28 mouse cellular contexts compared by ENCODE assay signal in the genomic region with DNA sequence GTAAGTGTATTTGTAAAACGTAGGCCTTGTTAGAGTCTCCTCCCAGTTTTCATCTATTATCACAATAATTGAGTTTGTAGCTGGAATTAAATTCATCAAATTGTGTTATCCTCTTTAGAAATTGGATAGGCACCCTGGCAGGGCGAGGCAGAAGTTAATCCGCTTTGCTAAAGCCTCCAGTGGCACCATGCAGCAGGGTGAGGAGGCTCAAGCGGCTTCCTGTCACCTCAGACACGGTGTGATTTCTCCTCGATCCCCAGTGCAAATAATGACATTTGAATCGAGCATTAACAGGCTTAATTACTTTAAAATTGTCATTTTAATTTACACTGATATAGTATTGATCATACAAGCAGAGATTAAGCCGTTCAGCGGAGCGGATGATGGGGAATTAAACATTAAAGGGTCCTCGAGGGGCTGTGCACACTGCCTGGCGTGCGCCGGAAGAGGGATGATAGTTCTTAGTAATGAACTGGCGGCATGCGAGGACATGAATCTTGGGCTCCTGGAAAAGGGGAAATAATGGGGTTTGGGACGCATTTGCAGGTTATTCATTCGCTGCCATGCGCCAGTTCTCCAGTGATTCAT.
A peak's percentile ranks its signal among the peaks of the same experiment; 100 is the strongest.
DNase-seq lines count a peak whose midpoint lies in the region; ATAC-seq and TF ChIP-seq lines count a peak whose summit lies in the region.
"Had no signal": no experiment of that assay in that cellular context is flagged by ENCODE, and none has a peak within 500 bp of the region (broad histone marks: within the 10 kb centered on the region; RNA-seq: fewer than 3 reads in every experiment).

No protein-coding gene starts in this region.

- ATAC-seq in forebrain, embryonic 11.5 days (replicated peaks; ENCODE audit: low FRiP score): 0 out of 2 replicates have a peak, but pooled peaks have one; percentile 46
- ATAC-seq in forebrain, embryonic 13.5 days: no peak
- no peak; the same call in 1 of the 2 replicates for ATAC-seq in midbrain, postnatal 0 days (ENCODE audit: low FRiP score)
- ATAC-seq in midbrain, embryonic 12.5 days (ENCODE audit: low FRiP score, low read depth): peak; percentile 73
- no peak for ATAC-seq in liver, postnatal 0 days
- ATAC-seq: intestine, embryonic 15.5 days; Patski had no signal

- peaks cover 39% of the 10 kb centered on the region for H3K27me3 ChIP-seq in forebrain, embryonic 11.5 days (ENCODE audit: control insufficient read depth, insufficient read depth, low read length)
- peaks cover 58% of the 10 kb centered on the region for H3K27me3 ChIP-seq in forebrain, embryonic 13.5 days
- peaks cover 99% of the 10 kb centered on the region for H3K27me3 ChIP-seq in midbrain, embryonic 10.5 days (ENCODE audit: low read depth, poor library complexity, severe bottlenecking)
- peaks cover 12% of the 10 kb centered on the region; the same call in 1 of the 2 replicates for H3K27me3 ChIP-seq in midbrain, postnatal 0 days (ENCODE audit: insufficient read depth, low read length)
- H3K27me3 ChIP-seq in midbrain, embryonic 12.5 days: peaks cover 96% of the 10 kb centered on the region
- no peaks in the 10 kb centered on the region for H3K27me3 ChIP-seq in liver, postnatal 0 days (ENCODE audit: insufficient read depth, low read length)
- H3K27me3 ChIP-seq: embryonic facial prominence, embryonic 13.5 days; heart, embryonic 13.5 days; intestine, embryonic 15.5 days; limb, embryonic 15.5 days; Patski; stomach, embryonic 15.5 days had no signal

- TF ChIP-seq CTCF in midbrain, postnatal 0 days (IDR thresholded peaks at IDR 0.05): no peak
- TF ChIP-seq CTCF in liver, postnatal 0 days (IDR thresholded peaks at IDR 0.05; ENCODE audit: low read depth): no peak

- WGBS in forebrain, embryonic 11.5 days: 40% methylated on average over 19 of the region's 19 CpGs
- 26% methylated on average over 19 of the region's 19 CpGs for WGBS in forebrain, embryonic 13.5 days
- WGBS in midbrain, embryonic 10.5 days: 37% methylated on average over 19 of the region's 19 CpGs
- WGBS in midbrain, postnatal 0 days: 24% methylated on average over 19 of the region's 19 CpGs
- 22% methylated on average over 19 of the region's 19 CpGs for WGBS in midbrain, embryonic 12.5 days
- WGBS in liver, postnatal 0 days (ENCODE audit: insufficient replicate concordance): 83% methylated on average over 19 of the region's 19 CpGs

- H3K4me3 ChIP-seq in forebrain, embryonic 11.5 days (ENCODE audit: low read depth, low read length): no peak overlapping the region
- H3K4me3 ChIP-seq in forebrain, embryonic 13.5 days: no peak overlapping the region
- no peak overlapping the region for H3K4me3 ChIP-seq in midbrain, embryonic 10.5 days
- no peak overlapping the region for H3K4me3 ChIP-seq in midbrain, postnatal 0 days (ENCODE audit: low read depth, low read length)
- no peak overlapping the region for H3K4me3 ChIP-seq in midbrain, embryonic 12.5 days
- H3K4me3 ChIP-seq in liver, postnatal 0 days (ENCODE audit: low read depth, low read length): no peak overlapping the region
- H3K4me3 ChIP-seq: embryonic facial prominence, embryonic 13.5 days; heart, embryonic 13.5 days; hindbrain, embryonic 15.5 days; intestine, embryonic 15.5 days; limb, embryonic 15.5 days; myocyte; stomach, embryonic 15.5 days had no signal

- H3K4me1 ChIP-seq in forebrain, embryonic 11.5 days (replicated peaks; ENCODE audit: control insufficient read depth, insufficient read depth, low read length): no peaks in the 10 kb centered on the region; the same call in 1 of the 2 replicates
- H3K4me1 ChIP-seq in forebrain, embryonic 13.5 days: 0 out of 2 replicates have a peak, but pooled peaks cover 3% of the 10 kb centered on the region
- peaks cover 29% of the 10 kb centered on the region for H3K4me1 ChIP-seq in midbrain, embryonic 10.5 days
- no peaks in the 10 kb centered on the region for H3K4me1 ChIP-seq in midbrain, postnatal 0 days (ENCODE audit: insufficient read depth, low read length)
- peaks cover 16% of the 10 kb centered on the region; the same call in 1 of the 2 replicates for H3K4me1 ChIP-seq in midbrain, embryonic 12.5 days
- H3K4me1 ChIP-seq in liver, postnatal 0 days (ENCODE audit: insufficient read depth): peaks cover 13% of the 10 kb centered on the region
- H3K4me1 ChIP-seq: intestine, embryonic 15.5 days; limb, embryonic 15.5 days; stomach, embryonic 15.5 days had no signal

- DNase-seq in forebrain, embryonic 11.5 days (ENCODE audit: low spot score): no peak
- DNase-seq in midbrain, embryonic 10.5 days (ENCODE audit: low spot score): peak; percentile 41
- no peak for DNase-seq in midbrain, postnatal 0 days (ENCODE audit: low spot score)
- DNase-seq in retina, embryonic 14.5 days (ENCODE audit: low spot score): peak; percentile 64
- no peak for DNase-seq in thymus, postnatal 10 days (ENCODE audit: low spot score in 2 of 2)
- DNase-seq in liver, postnatal 0 days: no peak
- DNase-seq: adrenal gland, postnatal 36 days; cerebellum, adult 11 months; cerebellum, adult 9-11 months; gastrocnemius, postnatal 14 days; heart, adult 18-20 months; heart, postnatal 14 days; kidney, adult 9 months; kidney, postnatal 14 days; left cerebral cortex, postnatal 4 days; lung, postnatal 4 days; thymus, adult 2 months had no signal

- no peak overlapping the region for H3K4me2 ChIP-seq in forebrain, embryonic 11.5 days (ENCODE audit: low read depth, low read length, severe bottlenecking)
- no peak overlapping the region for H3K4me2 ChIP-seq in forebrain, embryonic 13.5 days
- no peak overlapping the region for H3K4me2 ChIP-seq in midbrain, postnatal 0 days (ENCODE audit: low read depth, low read length, poor library complexity, severe bottlenecking)
- peak overlapping the region; percentile 11; the same call in 1 of the 2 replicates for H3K4me2 ChIP-seq in midbrain, embryonic 12.5 days (replicated peaks)
- no peak overlapping the region for H3K4me2 ChIP-seq in liver, postnatal 0 days (ENCODE audit: low read depth, low read length)
- H3K4me2 ChIP-seq: embryonic facial prominence, embryonic 13.5 days; heart, embryonic 13.5 days; hindbrain, embryonic 15.5 days; intestine, embryonic 15.5 days; limb, embryonic 15.5 days; stomach, embryonic 15.5 days had no signal

- H3K9me3 ChIP-seq in forebrain, embryonic 11.5 days (ENCODE audit: control insufficient read depth, low read length): no peaks in the 10 kb centered on the region
- no peaks in the 10 kb centered on the region for H3K9me3 ChIP-seq in forebrain, embryonic 13.5 days (replicated peaks)
- H3K9me3 ChIP-seq in midbrain, embryonic 10.5 days (replicated peaks): no peaks in the 10 kb centered on the region
- H3K9me3 ChIP-seq in midbrain, postnatal 0 days (ENCODE audit: low read length): no peaks in the 10 kb centered on the region
- H3K9me3 ChIP-seq in midbrain, embryonic 12.5 days: no peaks in the 10 kb centered on the region
- no peaks in the 10 kb centered on the region for H3K9me3 ChIP-seq in liver, postnatal 0 days (ENCODE audit: low read length)
- H3K9me3 ChIP-seq: embryonic facial prominence, embryonic 13.5 days; heart, embryonic 13.5 days; hindbrain, embryonic 15.5 days; intestine, embryonic 15.5 days; limb, embryonic 15.5 days; stomach, embryonic 15.5 days had no signal

- H3K27ac ChIP-seq in forebrain, embryonic 11.5 days (ENCODE audit: low read depth, low read length): no peak overlapping the region
- H3K27ac ChIP-seq in forebrain, embryonic 13.5 days: no peak overlapping the region
- H3K27ac ChIP-seq in midbrain, embryonic 10.5 days (replicated peaks): no peak overlapping the region
- H3K27ac ChIP-seq in midbrain, postnatal 0 days (ENCODE audit: low read depth, low read length): no peak overlapping the region
- H3K27ac ChIP-seq in midbrain, embryonic 12.5 days (replicated peaks): no peak overlapping the region
- H3K27ac ChIP-seq in liver, postnatal 0 days (ENCODE audit: low read depth): no peak overlapping the region
- H3K27ac ChIP-seq: embryonic facial prominence, embryonic 13.5 days; heart, embryonic 13.5 days; hindbrain, embryonic 15.5 days; intestine, embryonic 15.5 days; limb, embryonic 15.5 days; liver, embryonic 14.5 days; stomach, embryonic 15.5 days had no signal

- H3K9ac ChIP-seq in forebrain, embryonic 11.5 days (ENCODE audit: low read length): no peak overlapping the region
- no peak overlapping the region for H3K9ac ChIP-seq in forebrain, embryonic 13.5 days
- no peak overlapping the region for H3K9ac ChIP-seq in midbrain, postnatal 0 days (replicated peaks; ENCODE audit: low read length, poor library complexity, severe bottlenecking)
- H3K9ac ChIP-seq in midbrain, embryonic 12.5 days (replicated peaks): no peak overlapping the region
- H3K9ac ChIP-seq in liver, postnatal 0 days (replicated peaks): no peak overlapping the region
- H3K9ac ChIP-seq: embryonic facial prominence, embryonic 13.5 days; heart, embryonic 13.5 days; hindbrain, embryonic 15.5 days; intestine, embryonic 15.5 days; limb, embryonic 15.5 days; liver, embryonic 14.5 days; stomach, embryonic 15.5 days had no signal

- no peaks in the 10 kb centered on the region for H3K36me3 ChIP-seq in forebrain, embryonic 11.5 days (ENCODE audit: control insufficient read depth, insufficient read depth, low read length)
- H3K36me3 ChIP-seq in forebrain, embryonic 13.5 days (ENCODE audit: poor library complexity, severe bottlenecking): no peaks in the 10 kb centered on the region
- H3K36me3 ChIP-seq in midbrain, embryonic 10.5 days: no peaks in the 10 kb centered on the region
- H3K36me3 ChIP-seq in midbrain, postnatal 0 days (ENCODE audit: insufficient read depth, low read length): no peaks in the 10 kb centered on the region
- H3K36me3 ChIP-seq in midbrain, embryonic 12.5 days: no peaks in the 10 kb centered on the region
- H3K36me3 ChIP-seq in liver, postnatal 0 days (replicated peaks; ENCODE audit: insufficient read depth, low read length): no peaks in the 10 kb centered on the region
- H3K36me3 ChIP-seq: embryonic facial prominence, embryonic 13.5 days; hindbrain, embryonic 15.5 days; intestine, embryonic 15.5 days; limb, embryonic 15.5 days; stomach, embryonic 15.5 days had no signal

- no peak for TF ChIP-seq EP300 in liver, postnatal 0 days (IDR thresholded peaks at IDR 0.05; ENCODE audit: low read depth)

Comparison
In these comparisons a context has a peak if more than half of its experiments do, and no peak if none do; other contexts are left out.
1. ATAC-seq: peak in forebrain, embryonic 11.5 days (single experiment) and midbrain, embryonic 12.5 days (single experiment); none in forebrain, embryonic 13.5 days (single experiment), midbrain, postnatal 0 days (single experiment) and liver, postnatal 0 days (single experiment).
2. DNase-seq: peak in midbrain, embryonic 10.5 days (single experiment) and retina, embryonic 14.5 days (single experiment); none in forebrain, embryonic 11.5 days (single experiment), midbrain, postnatal 0 days (single experiment), thymus, postnatal 10 days (0 of 2) and liver, postnatal 0 days (single experiment).